Mouse (Mus musculus): ENCODE measurements around the gene Abr. TPM values are rescaled to one million over a fixed set of nuclear protein-coding genes. Genes with fewer than 3 reads are reported as not detected.

Gene Abr
- polyA plus RNA-seq (2015; fragmentation: Nextera tagmentation; extraction: Ambion mirVana) = 18.5 and 22.1 TPM in 2 replicates

DNA sequence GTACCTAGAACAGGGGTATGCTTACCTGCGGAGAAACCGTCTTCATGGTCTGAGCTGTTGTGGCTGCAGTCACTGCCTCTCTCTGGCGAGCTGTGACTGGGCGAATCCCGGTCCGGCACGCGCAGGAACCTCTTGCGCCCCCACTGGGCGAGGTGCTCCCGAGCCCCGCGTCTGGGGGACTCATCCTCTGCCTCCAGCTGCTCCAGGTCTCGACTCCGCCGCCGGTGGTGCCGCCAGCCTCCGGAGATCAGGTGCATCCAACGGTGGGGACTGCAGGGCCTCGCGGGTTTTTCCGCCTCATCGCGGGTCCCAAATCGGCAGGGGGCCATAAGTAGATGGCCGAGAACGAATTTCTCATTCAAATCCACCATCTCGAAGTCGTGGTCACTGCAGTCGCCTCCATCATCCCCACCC lies at the start of gene Abr:
Abr (minus strand) TSS at position 163 of the 414 bp plus-strand sequence.

DNA sequence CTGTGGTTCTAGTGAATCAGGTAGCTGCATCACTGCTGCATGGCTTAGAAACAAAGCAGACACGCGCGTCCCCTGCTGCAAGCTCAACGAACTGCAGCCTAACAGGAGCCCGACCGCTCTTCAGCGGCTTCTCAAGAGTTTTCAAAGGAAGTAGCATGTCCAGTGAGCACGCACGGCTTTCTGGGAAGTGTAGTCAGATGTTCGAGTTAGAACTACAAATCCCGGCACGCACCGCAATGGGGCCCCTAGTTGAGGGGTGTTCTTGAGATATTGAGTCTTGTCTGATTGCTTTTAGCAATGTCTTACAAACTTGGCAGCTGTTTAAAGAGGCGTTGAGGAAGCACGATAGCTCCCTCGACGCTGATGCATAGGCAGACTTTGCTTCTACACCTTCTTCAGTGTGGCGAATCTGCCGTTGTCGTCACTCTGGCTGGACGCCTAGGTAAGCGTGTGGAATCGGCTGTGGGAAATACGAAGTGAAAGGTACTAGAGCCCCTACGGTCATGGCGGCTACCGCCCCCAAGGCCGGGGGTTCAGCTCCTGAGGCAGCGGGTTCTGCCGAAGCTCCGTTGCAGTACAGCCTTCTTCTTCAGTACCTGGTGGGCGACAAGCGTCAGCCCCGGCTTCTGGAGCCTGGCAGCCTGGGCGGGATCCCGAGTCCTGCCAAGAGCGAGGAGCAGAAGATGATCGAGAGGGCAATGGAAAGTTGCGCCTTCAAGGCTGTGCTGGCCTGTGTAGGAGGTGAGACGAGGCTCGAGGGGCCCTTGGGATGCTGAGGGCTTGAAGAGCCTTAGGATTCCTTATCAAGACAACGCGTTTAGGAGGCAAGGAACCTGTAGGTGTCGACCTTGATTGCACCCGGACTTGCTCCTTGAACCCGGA lies 215.2 kb downstream of the Abr start, which contains the start of gene Timm22:
Timm22 (plus strand) TSS at position 251 of the 882 bp plus-strand sequence.

DNA sequence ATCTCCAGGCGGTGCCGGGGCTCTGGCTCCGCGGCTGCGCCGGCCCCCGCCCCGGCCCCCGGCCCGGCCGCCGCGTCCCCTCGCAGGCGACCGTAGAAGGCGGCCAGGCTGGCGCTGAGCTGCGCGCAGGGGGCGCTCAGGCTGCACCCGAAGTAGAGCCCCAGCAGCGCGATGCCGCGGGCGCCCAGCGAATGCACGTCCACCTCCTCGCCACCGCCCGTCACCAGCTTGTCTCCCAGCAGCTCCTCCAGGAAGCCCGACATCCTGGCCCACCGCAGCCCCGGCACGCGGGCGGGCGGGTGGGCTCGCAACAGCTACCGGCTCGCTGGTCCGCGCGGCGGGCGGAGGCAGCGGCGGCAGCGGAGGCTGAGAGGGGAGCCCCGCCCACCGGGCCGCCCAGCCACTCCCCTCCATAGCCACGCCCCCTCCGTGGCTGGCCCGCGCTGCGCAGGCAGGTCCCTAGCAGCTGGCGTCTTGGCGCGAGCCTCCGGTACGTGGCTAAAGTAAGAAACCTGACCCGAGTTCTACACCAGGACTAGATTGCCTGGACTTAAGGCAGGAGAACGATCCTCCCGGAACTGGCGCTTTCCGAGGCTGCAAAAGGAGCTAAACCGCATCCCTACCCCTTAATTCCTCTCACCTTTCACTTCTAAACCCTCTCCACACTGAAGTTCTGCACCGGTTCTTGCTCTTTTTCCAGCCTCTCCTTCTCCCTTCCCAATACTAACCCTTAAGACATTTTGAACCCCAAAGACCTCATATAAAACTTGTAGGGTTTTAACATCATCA lies 223.1 kb downstream of the Abr start, which contains the start of gene Nxn:
Nxn (minus strand) TSS at position 343 of the 789 bp plus-strand sequence.

Other genes with a start within 250 kb of the Abr start
- gene Nxn, start 223.2 kb downstream of the Abr start, polyA plus RNA-seq (2015; fragmentation: Nextera tagmentation; extraction: Ambion mirVana) = 19.3 and 22.1 TPM in 2 replicates
- 129 and 131 TPM in 2 replicates for gene Timm22, start 215.4 kb downstream of the Abr start, polyA plus RNA-seq (2015; fragmentation: Nextera tagmentation; extraction: Ambion mirVana)
- gene Bhlha9, start 50.2 kb upstream of the Abr start, polyA plus RNA-seq (2015; fragmentation: Nextera tagmentation; extraction: Ambion mirVana) = not detected in 2 replicates
- gene Trarg1, start 57.5 kb upstream of the Abr start, polyA plus RNA-seq (2015; fragmentation: Nextera tagmentation; extraction: Ambion mirVana) = 1.2 and 2.5 TPM in 2 replicates
- 18.4 and 30.7 TPM in 2 replicates for gene Gosr1, start 141.3 kb upstream of the Abr start, polyA plus RNA-seq (2015; fragmentation: Nextera tagmentation; extraction: Ambion mirVana)
- gene Cpd, start 224.7 kb upstream of the Abr start, polyA plus RNA-seq (2015; fragmentation: Nextera tagmentation; extraction: Ambion mirVana) = 8.0 and 9.0 TPM in 2 replicates

Data from adrenal gland, postnatal 0 days (tissue).